Mouse (Mus musculus) frontal cortex, adult (tissue): ENCODE measurements around the gene Oser1.
"Not testable (repeated sequence)": the region's sequence is repeated elsewhere in the genome, so short reads cannot be mapped to it uniquely, and the experiment has no call there.

ENCODE experiments used
- ATAC-seq: cut with Nextera tagmentation; 2 replicates; pipeline ENCODE4 v1.9.2; 2017; ENCODE audit warnings: mild to moderate bottlenecking, moderate library complexity, mixed read lengths; ENCODE audit not compliant: low TSS enrichment

The Oser1 gene

DNA sequence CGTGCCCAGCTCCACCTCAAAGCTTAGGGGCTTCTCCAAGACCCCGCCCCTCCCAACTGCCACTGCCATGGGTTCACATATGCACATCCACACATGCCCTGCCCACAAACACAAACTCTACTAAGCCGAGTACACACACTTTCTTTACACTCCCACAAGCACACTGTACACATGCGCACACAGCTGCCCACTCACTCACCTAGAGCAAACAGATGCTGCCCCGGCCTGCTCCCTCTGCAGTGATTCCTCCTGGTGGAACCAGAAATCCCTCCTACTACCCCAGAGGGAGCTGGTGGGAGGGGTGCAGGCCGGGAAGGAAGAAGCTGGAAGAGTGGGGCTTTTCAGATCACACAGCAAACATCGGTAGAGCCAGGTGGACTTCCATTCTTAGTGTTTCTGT lies 19.5 kb upstream of the Oser1 start:
- peak; percentile 35 for ATAC-seq

DNA sequence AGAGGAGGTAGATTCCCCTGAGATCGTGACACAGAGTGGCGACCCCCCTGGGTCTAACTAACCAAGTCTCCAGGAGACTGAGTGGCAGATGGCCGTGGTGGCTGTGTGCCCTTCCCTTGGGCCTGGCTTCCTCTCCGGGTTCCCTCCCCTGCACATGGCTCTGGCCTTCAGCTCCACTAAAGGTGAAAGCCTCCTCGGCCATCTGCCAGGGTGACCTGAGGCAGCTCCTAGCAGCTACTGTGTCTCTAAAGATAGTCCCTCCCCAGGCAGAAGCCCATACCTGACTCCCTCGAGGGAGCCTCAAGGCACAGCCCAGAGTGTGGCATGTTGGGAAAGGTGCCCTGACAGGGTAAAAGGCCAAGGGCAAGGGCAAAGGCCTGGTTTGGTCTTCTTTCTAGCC lies 19.0 kb upstream of the Oser1 start:
- ATAC-seq = no peak

DNA sequence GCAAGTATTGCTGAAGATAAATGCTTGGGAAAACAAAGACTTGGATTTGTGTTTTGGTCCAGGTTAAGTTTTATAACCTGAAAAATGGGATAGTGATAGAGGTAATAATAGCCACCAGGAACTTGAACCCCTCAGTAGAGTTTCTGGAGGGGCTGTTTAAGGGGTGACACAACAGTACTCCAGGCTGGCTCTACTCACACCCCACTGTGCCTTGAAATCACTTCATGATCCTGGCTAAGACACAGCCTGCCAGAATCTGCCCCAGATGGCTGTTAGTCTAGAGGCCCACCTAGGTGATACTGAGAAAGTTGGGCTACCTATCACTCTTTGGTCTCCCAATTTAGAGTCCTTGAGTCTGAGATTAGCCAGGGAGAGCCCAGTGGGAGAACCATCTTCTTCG lies 15.0 kb upstream of the Oser1 start:
- no peak for ATAC-seq

DNA sequence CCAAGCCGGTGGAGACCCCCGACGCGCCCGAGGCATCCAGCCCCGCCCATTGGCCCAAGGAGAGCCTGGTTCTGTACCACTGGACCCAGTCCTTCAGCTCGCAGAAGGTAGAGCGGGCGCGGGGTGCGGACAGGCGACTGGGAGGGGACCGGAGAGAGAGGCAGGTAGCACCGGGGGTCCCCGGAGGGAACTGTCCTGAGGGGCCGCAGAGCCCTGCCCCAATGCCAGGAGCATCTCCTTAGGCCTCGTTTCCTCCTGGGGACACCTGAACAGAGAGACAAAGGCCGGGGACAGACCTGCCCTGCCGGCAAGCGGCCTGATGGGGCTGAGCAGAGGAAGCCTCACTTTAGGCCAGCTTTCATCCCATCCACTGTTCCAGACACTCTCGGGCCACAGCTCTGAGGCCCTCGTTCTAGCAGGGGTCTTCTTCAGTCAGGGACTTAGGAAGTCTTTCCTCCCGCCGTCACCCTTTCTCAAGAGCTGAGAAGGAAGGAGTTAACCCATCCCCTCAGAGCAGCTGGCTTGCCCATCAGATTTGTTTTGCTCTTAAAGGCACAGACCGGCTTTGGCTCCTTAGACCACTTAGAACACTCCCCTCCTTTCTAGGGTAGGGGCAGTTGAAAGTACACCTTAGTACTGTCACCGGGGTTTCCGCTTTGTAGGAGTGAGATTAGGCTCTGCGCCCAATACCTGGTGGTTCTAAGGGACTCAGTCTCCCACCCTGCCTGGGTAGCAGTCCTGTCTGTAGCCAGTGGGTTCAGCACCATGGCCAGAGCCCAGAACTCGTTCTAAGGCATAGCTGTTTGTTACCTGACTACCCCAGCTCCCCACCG lies 14.3 kb upstream of the Oser1 start:
- peak; percentile 42 for ATAC-seq

DNA sequence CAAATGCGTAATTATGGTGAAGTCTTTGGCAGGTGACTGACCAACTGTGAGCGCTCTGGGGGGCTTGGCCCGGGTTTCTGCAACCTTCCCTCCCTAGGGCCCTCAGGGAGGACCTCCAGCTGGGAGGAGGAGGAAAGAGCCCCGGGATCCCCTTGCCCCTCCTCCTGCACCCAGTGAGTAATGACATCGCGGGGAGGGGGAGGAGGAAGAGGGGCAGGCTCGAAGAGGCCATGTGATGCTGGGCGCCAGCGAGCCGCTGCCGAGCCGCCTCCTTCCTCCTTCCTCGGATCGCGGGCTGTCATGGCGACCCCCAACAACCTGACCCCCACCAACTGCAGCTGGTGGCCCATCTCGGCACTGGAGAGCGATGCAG lies 13.7 kb upstream of the Oser1 start, which contains the start of gene Gdap1l1:
TSS of gene Gdap1l1 (plus strand) at position 231 of the 373 bp plus-strand sequence.
- peak; percentile 86 for ATAC-seq

DNA sequence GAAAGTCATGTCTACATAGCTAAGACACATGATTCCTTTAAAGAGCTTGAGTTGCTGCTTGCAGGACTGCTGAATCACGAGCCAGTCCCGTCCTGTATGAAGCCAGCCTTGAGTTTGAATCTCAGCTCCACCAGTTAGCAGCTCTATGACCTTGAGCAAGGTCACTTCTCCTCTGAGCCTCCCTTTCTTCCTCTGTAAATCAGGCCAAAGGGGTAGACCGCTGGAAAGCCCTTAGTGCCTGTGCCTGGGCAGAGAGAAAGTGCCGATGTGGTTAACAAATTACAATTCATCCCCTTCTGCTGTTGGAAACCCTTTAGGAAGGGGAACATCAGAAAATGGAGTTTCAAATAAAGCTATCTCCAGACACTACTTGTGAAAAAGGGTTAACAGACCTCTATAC lies 13.3 kb upstream of the Oser1 start:
- ATAC-seq = peak; percentile 17; the same call in 1 of the 2 replicates

DNA sequence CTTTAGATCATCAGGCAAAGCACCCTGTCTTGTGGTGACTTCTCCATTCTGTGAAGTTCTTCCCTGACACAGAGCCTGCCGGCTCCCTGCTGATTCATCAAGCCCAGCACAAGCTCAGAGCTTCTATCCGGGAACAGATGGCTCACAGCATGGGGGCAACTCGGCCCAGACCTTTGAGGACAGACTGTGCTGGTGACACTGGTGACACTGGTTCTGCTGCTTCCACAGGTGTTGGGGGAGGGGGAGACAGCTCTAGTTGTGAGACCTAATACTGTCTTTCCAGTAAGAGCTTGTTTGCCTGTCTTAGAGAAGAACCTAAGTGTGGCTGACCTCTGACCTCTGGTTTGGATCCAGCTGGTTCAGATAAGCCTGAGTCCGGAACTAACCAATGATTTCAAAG lies 9.5 kb upstream of the Oser1 start:
- no peak for ATAC-seq

DNA sequence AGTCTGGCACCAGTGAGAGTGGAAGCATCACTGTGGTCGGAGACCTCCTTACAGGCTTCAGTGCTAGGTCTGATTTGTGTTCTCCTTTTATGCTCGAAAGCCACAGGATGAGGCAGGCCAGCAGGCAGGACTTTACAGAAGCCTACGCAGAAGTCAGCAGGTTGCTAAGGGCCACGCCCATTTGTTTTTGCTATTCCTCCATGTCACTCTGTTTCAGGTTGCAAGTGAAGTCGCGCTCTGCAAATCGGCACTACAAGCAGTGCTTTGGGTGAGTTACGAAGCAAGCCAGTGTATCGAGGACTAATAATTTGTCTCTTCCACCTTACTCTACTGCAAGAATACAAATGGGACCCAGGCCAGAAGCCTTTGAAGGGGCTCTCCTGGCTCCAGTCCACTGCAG lies 6.8 kb upstream of the Oser1 start:
- ATAC-seq = no peak

DNA sequence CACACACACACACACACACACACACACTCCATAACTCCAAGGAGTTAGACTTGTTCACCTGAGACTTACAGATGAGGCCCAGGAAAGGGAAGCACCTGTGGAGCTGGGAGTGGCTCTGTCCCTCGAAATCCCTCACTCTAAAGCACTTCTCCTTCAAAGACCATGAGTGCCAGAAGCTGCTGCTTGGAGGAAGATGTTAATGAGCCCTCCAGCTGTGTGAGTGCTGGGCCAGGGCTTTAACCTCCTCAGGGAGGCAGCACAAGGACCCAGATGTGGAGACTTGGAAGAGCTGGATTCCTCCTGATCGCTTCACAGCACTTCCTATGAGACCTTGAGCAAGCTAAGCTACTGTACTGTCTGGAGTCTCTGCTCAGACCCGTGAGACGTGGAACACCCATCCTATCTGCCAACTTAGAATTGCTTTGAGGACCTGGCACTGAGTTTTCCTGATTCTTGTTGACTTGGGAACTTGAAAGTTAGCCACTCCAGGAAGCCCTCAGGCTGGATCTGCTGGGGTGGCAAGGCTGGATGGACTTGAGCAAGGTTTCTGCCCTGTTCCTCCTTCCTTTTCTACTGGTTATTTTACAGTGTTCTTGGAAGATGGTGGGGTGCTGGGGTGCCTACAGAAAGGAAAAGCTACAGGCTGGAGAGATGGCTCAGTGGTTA lies 4.0 kb upstream of the Oser1 start:
- no peak for ATAC-seq

DNA sequence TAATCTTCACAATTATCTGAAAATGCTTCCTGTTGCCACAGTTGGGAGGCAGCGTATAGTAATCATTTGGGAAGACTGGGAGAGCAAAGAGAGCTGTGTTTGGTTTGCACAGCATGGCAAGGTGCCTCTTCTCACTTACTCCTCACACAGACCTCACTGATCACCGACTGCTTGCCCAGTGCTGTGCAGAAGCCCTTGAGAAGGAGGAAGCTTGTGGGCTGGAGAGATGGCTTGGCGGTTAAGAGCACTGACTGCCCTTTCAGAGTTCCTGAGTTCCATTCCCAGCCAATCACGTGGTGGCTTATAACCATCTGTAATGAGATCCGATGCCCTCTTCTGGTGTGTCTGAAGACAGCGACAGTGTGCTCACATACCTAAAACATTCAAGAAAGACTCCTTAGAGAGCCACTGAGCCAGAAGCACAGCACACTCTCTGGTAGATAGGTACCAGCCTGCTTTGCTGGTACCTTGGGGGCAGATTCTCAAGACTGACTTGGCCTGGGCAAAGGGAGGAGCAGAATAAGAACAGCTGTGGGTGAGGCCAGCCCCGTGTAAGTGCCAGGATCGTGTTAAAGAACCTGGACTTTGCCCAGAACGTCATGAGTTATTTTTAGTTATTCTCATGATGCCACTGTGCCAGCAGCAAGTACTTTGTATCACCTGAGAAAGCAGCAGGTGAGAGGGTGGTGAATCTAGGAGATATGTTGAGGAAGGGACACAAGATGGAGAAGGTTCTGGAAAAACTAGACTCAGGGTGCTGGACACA lies 1.4 kb downstream of the Oser1 start:
- ATAC-seq = no peak

DNA sequence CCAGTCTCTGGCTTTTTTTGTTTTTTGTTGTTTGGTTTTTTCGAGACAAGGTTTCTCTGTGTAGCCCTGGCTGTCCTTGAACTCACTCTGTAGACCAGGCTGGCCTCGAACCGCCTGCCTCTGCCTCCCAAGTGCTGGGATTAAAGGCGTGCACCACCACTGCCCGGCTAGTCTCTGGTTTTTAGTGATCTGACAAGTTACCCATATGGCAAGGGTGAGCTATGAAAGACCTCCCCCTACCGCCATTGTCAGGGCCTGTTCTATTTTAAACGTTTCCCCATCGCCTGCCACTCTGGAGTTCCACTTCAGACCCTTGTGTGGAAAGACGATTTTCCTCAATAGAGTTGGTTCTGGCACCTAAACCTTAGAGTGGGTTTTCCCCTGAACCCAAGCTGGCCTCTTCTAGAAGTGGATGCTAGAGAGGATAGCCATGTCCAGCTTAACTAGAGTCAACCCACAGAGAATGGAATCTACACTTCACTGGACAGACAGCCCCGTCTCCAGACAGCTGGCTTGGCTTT lies 4.1 kb downstream of the Oser1 start:
- ATAC-seq = no peak

DNA sequence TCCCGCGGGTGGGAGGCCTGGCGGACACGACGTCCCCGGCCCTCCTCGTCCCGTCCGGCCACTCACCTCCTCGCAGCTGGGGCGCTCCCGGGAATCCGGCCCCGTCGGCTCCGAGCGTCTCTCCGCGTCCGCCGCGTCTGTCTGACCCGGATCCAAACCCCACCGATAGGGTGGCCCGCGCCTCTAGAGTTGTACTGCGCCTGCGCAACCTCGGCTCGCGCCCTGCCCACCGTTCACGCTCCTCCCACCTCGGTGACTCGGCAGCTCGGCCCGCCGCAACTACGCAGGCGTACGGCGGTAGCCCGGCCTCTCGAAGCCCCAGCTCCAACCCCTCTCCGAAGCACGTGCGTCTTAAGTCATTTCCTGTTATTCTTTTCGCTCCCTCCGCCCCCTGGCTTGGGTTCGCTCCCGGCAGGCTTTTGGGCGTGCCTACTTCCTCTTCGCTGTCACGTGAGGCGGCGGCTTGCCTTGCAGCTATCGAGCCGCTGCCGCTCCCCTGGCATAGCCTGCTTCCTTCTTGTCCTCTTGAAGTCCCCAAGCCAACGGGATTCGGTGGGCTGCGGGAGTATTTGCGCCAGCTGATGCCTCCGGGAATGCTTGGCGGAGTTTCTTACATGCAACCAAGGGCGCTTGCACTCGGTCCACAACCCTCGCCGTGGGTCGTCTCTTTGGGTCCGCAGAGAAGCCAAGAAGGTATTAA lies 5.0 kb downstream of the Oser1 start:
- ATAC-seq = peak; percentile 98

DNA sequence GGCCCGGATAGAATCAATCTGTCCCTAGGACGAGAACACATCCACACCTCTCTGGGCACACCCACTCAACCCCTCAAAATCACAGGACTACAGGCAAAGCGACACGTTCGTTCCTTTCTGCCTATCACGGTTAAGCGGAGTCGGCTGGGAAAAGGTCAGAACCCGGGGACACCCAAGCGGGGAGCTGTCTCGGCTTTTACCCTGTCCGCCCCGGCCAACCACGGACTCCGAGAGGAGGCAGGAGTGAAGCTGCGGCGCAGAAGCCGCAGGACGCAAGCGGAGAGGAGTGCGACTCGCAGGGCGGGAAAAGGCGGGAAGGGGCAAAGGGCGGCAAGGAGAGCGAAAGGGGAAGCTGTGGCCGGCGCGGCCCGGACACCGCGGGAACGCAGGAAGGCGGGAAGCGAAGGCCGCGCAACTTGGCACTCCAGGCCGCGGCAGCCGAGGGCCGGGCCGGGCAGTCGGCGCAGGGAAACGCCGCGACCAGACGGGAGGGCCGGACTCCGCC lies 5.6 kb downstream of the Oser1 start:
- 0 out of 2 replicates have a peak, but pooled peaks have one; percentile 1 for ATAC-seq

DNA sequence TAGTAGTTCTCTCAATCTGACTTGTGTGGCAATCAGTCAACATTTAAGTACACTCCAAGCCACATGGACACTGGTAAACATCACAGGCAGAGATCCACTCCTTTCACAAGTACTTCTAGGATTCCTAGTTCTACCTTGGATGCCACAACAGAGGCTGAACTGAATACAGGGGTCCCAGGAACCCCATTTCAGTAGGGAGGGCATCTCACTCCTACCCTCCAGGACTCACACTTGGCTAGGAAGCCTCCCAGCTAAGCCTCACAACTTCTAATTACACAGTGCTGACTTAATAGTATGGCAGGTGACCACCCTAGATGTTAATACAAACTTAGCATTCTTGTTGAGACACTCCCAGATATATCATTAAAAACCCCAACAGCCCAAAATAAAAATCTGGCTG lies 6.7 kb downstream of the Oser1 start:
- ATAC-seq = no peak

DNA sequence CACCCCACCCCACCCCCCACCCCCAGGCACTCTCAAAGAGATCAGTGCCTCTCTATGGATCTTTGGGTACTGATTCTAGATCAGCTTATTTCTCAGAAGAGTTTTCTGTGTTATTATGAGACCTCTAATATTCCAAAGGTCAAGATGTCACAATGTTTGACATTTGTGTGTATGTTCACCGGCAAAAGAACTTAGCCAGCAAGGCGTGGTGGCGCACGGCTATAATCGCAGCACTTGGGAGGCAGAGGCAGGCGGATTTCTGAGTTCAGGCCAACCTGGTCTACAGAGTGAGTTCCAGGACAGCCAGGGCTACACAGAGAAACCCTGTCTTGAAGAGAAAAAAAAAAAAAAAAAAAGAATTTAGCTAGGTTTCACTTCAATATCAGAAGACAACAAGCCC lies 7.5 kb downstream of the Oser1 start:
- ATAC-seq = no peak

DNA sequence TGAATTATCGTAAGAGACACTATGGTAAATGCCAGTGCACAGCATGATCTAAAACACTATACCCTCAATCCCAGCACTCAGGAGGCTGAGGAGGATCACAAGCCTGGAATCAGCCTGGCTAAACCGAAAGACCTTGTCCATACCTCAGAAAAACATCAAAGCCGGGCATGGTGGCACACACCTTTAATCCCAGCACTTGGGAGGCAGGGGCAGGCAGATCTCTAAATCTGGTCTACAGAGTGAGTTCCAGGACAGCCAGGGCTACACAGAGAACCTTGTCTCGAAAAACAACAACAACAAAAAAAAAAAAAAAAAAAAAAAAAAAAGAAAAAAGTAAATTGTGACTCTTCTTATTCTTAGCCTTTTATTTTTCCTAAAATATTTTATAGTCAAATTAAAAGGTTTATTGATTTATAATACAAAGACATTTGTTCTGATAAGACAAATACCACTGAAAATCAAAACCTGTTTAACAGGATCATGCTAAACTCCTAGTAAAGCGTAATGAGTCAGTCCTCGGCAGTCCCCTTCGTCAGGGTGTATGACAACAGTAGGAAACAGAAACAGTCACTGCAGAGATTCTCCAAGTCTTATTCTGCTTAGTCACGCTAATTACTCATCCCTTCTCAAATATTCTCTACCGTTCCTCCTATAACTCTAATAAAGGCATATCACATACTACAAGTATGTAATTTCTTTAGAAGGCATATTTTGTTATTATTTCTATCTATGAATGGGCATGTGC lies 11.5 kb downstream of the Oser1 start:
- no peak for ATAC-seq

DNA sequence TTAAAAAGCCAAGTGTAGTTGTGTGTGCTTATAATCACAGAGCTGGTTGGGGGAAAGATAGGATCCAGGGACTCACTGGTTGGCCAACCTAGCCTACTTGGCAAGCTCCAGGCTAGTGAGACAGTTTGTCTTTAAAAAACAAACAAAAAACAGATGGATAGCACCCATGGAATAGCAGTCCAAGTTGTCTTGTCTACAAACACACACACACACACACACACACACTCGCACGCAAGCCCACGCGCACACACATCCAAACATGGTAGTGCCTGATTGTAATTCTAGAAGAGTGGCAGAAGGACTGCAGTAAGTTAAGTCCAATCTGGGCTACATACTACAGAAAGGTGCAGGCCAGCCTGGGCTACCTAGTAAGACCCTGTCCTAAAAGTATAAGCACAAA lies 12.1 kb downstream of the Oser1 start:
- no peak for ATAC-seq

DNA sequence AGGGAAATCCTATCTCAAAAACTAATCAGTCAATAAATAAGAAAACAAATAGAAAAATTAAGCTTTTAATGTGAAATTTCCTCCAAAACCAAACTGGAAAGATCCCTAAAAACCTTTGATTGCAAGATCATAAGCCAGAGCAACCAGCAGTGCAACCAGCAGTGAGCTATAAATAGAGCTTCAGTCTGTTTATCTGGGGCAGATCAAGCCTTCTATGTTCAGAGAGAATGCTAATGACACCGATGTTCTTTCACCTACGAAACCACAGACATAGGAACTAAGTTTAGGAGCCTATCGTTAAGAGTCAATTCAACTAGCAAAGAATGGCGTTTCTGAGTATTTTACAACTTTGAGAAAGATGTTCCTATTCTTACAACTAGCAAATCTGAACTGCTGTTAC lies 12.7 kb downstream of the Oser1 start:
- ATAC-seq = no peak; the same call in 1 of the 2 replicates

DNA sequence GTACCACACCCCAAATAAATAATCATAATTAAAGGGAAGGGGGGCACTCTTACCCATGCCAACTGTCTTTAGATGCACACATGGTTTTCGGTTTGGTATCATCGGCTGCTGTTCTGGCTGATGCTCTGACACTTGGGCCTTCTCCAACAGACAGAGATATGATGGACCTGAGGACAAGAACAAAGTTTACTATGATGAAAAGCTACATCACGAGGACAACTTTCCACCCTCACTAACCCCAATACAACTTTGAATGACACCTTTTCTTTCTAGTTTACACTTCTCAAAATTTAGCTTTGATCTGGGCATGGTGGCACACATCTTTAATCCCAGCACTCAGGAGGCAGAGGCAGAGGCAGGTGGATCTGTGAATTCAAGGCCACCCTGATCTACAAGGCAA lies 13.2 kb downstream of the Oser1 start:
- ATAC-seq = not testable (repeated sequence)

DNA sequence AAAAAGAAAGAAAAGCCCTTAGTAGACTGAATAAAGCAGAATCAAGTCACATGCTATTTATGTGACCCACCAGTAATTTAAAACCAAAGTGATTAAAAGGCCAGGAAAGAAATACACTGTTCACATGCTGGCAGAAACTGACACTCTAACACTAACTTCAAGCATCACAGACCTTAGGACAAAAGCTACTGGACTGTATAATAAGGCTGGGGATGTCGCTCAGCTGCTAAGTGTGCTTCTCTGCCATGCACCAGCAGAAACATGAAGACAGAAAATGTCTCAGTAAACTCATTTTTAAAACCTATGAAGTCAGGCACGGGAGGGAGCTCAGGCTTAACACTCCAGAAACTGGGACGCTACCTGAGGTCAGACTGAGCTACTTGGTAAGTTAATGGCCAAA lies 14.3 kb downstream of the Oser1 start:
- ATAC-seq = no peak
